Mouse (Mus musculus): ENCODE results near the gene Cldn13. TPM values are rescaled to one million over a fixed set of nuclear protein-coding genes. Genes with fewer than 3 reads are reported as not detected.
"Not testable (repeated sequence)": the region's sequence is repeated elsewhere in the genome, so short reads cannot be mapped to it uniquely, and the experiment has no call there.

Cldn13 gene
- 0.24 and 0.29 TPM in 2 replicates for polyA plus RNA-seq (2015; fragmentation: Nextera tagmentation; extraction: Ambion mirVana)

GRCm38 (mm10) chr5:134915311-134915710 lies at the start of gene Cldn13:
Cldn13 (minus strand) TSS chr5:134915526.
- DNase-seq (ENCODE audit: low spot score) (no peak), ATAC-seq (ENCODE audit: low FRiP score, low TSS enrichment) (no peak)
- Histone ChIP-seq H3K36me3 (ENCODE audit: control insufficient read depth, insufficient read depth, low read length) (no peaks in the 10 kb centered on the region), H3K27ac (replicated peaks) (no peak within 1 kb of the TSS), H3K9me3 (ENCODE audit: control insufficient read depth, low read length) (no peaks in the 10 kb centered on the region), H3K27me3 (ENCODE audit: control insufficient read depth, insufficient read depth, low read length) (no peaks in the 10 kb centered on the region), H3K4me1 (replicated peaks; ENCODE audit: control insufficient read depth, insufficient read depth) (no peaks in the 10 kb centered on the region), H3K4me3 (ENCODE audit: low read depth, low read length) (no peak within 1 kb of the TSS), H3K9ac (ENCODE audit: low read length) (no peak within 1 kb of the TSS), H3K4me2 (replicated peaks; ENCODE audit: low read depth) (no peak within 1 kb of the TSS)
- TF ChIP-seq EP300 (optimal IDR thresholded peaks at IDR 0.05): no peak
- TF ChIP-seq CTCF (IDR thresholded peaks at IDR 0.05; ENCODE audit: low read depth): no peak
- WGBS: 81% methylated on average over 8 of the region's 8 CpGs

- not testable (repeated sequence) for DNase-seq (ENCODE audit: low spot score); H3K4me2 ChIP-seq (replicated peaks; ENCODE audit: low read depth); H3K27ac ChIP-seq (replicated peaks); H3K36me3 ChIP-seq (ENCODE audit: control insufficient read depth, insufficient read depth, low read length); H3K9ac ChIP-seq (ENCODE audit: low read length); H3K27me3 ChIP-seq (ENCODE audit: control insufficient read depth, insufficient read depth, low read length); H3K9me3 ChIP-seq (ENCODE audit: control insufficient read depth, low read length); H3K4me3 ChIP-seq (ENCODE audit: low read depth, low read length); ATAC-seq (ENCODE audit: low FRiP score, low TSS enrichment); H3K4me1 ChIP-seq (replicated peaks; ENCODE audit: control insufficient read depth, insufficient read depth)
Observed at GRCm38 (mm10) chr5:134964655-134965054, 49.3 kb upstream of the Cldn13 start.

- H3K9ac ChIP-seq (ENCODE audit: low read length): no peak overlapping the region
Observed at GRCm38 (mm10) chr5:134963546-134963945, 48.2 kb upstream of the Cldn13 start.

GRCm38 (mm10) chr5:134961519-134961918 lies 46.2 kb upstream of the Cldn13 start:
- Histone ChIP-seq H3K9me3 (ENCODE audit: control insufficient read depth, low read length) (no peaks in the 10 kb centered on the region), H3K27me3 (ENCODE audit: control insufficient read depth, insufficient read depth, low read length) (no peaks in the 10 kb centered on the region), H3K27ac (replicated peaks) (0 out of 2 replicates have a peak overlapping the region, but pooled peaks have one; percentile 8), H3K4me3 (ENCODE audit: low read depth, low read length) (no peak overlapping the region), H3K4me1 (replicated peaks; ENCODE audit: control insufficient read depth, insufficient read depth) (no peaks in the 10 kb centered on the region), H3K9ac (ENCODE audit: low read length) (no peak overlapping the region), H3K36me3 (ENCODE audit: control insufficient read depth, insufficient read depth, low read length) (no peaks in the 10 kb centered on the region), H3K4me2 (replicated peaks; ENCODE audit: low read depth) (no peak overlapping the region)
- no peak for TF ChIP-seq EP300 (optimal IDR thresholded peaks at IDR 0.05)
- TF ChIP-seq CTCF (IDR thresholded peaks at IDR 0.05; ENCODE audit: low read depth): no peak
- 84% methylated on average over 2 of the region's 2 CpGs for WGBS
- no peak for ATAC-seq (ENCODE audit: low FRiP score, low TSS enrichment)
- DNase-seq (ENCODE audit: low spot score): no peak

More at GRCm38 (mm10) chr5:134963546-134963945, 48.2 kb upstream of the Cldn13 start:
- no peak overlapping the region for H3K27ac ChIP-seq (replicated peaks)
- DNase-seq (ENCODE audit: low spot score) (peak; percentile 50), ATAC-seq (ENCODE audit: low FRiP score, low TSS enrichment) (no peak)
- H3K9me3 ChIP-seq (ENCODE audit: control insufficient read depth, low read length): no peaks in the 10 kb centered on the region
- no peaks in the 10 kb centered on the region for H3K4me1 ChIP-seq (replicated peaks; ENCODE audit: control insufficient read depth, insufficient read depth)
- H3K4me2 ChIP-seq (replicated peaks; ENCODE audit: low read depth): no peak overlapping the region
- H3K36me3 ChIP-seq (ENCODE audit: control insufficient read depth, insufficient read depth, low read length): no peaks in the 10 kb centered on the region
- no peak overlapping the region for H3K4me3 ChIP-seq (ENCODE audit: low read depth, low read length)
- WGBS: 26% methylated on average over 5 of the region's 5 CpGs
- H3K27me3 ChIP-seq (ENCODE audit: control insufficient read depth, insufficient read depth, low read length): no peaks in the 10 kb centered on the region
- no peak for TF ChIP-seq EP300 (optimal IDR thresholded peaks at IDR 0.05)
- TF ChIP-seq CTCF (IDR thresholded peaks at IDR 0.05; ENCODE audit: low read depth): peak; percentile 36

- Histone ChIP-seq H3K4me2 (replicated peaks; ENCODE audit: low read depth) (no peak overlapping the region), H3K4me1 (replicated peaks; ENCODE audit: control insufficient read depth, insufficient read depth) (no peaks in the 10 kb centered on the region), H3K36me3 (ENCODE audit: control insufficient read depth, insufficient read depth, low read length) (no peaks in the 10 kb centered on the region), H3K27ac (replicated peaks) (no peak overlapping the region), H3K27me3 (ENCODE audit: control insufficient read depth, insufficient read depth, low read length) (no peaks in the 10 kb centered on the region), H3K9ac (ENCODE audit: low read length) (no peak overlapping the region), H3K4me3 (ENCODE audit: low read depth, low read length) (no peak overlapping the region), H3K9me3 (ENCODE audit: control insufficient read depth, low read length) (no peaks in the 10 kb centered on the region)
- TF ChIP-seq EP300 (optimal IDR thresholded peaks at IDR 0.05) (no peak), CTCF (IDR thresholded peaks at IDR 0.05; ENCODE audit: low read depth) (no peak)
- 48% methylated on average over 2 of the region's 2 CpGs for WGBS
- DNase-seq (ENCODE audit: low spot score): no peak
- no peak for ATAC-seq (ENCODE audit: low FRiP score, low TSS enrichment)
Observed at GRCm38 (mm10) chr5:134960430-134960829, 45.1 kb upstream of the Cldn13 start.

DNA sequence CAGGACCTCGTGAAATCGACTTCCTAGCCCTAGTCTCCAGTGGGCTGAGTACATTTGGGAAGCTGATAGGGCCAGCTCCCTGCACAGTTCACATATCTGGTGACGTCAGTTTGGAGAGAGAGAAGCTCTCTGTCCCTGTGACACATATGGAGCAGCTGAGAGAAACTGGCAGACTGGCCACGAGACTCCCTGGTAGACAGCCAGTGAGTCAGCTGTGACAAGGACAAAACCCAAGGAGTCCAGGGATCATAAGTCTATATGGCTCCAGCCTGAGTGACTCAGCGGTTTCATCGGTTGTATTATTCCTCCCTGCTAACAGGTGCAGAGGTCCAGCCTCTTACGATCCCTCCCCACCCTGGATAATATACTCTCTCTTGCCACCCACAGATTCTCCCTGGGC lies 43.8 kb upstream of the Cldn13 start:
- H3K27me3 ChIP-seq (ENCODE audit: control insufficient read depth, insufficient read depth, low read length): no peaks in the 10 kb centered on the region
- ATAC-seq (ENCODE audit: low FRiP score, low TSS enrichment): peak; percentile 92
- no peaks in the 10 kb centered on the region for H3K4me1 ChIP-seq (replicated peaks; ENCODE audit: control insufficient read depth, insufficient read depth)
- DNase-seq (ENCODE audit: low spot score): peak; percentile 69
- no peak for TF ChIP-seq CTCF (IDR thresholded peaks at IDR 0.05; ENCODE audit: low read depth)
- TF ChIP-seq EP300 (optimal IDR thresholded peaks at IDR 0.05): no peak
- peak overlapping the region; percentile 30; the same call in 1 of the 2 replicates for H3K27ac ChIP-seq (replicated peaks)
- H3K4me2 ChIP-seq (replicated peaks; ENCODE audit: low read depth): no peak overlapping the region
- H3K9me3 ChIP-seq (ENCODE audit: control insufficient read depth, low read length): no peaks in the 10 kb centered on the region
- no peak overlapping the region for H3K4me3 ChIP-seq (ENCODE audit: low read depth, low read length)
- WGBS: 55% methylated on average over 7 of the region's 7 CpGs
- H3K9ac ChIP-seq (ENCODE audit: low read length): no peak overlapping the region
- H3K36me3 ChIP-seq (ENCODE audit: control insufficient read depth, insufficient read depth, low read length): no peaks in the 10 kb centered on the region
